Mouse (Mus musculus): ENCODE data around the gene Col4a1. TPM values are rescaled to one million over a fixed set of nuclear protein-coding genes. Genes with fewer than 3 reads are reported as not detected.

Gene Col4a1
- 679 and 768 TPM in 2 replicates for polyA plus RNA-seq (2012; rRNA removed)

GRCm38 (mm10) chr8:11312349-11313175 lies at the start of gene Col4a1, which contains the start of gene Col4a2:
Col4a1 (minus strand) TSS chr8:11312826.
Col4a2 (plus strand) TSS chr8:11312805.

Other genes starting within 250 kb of the Col4a1 start
- 154 and 161 TPM in 2 replicates for gene Col4a2, start within 50 bp of the Col4a1 start, polyA plus RNA-seq (2012; rRNA removed)
- 37.9 and 45.7 TPM in 2 replicates for gene Rab20, start 165.9 kb upstream of the Col4a1 start, polyA plus RNA-seq (2012; rRNA removed)
- 142 and 145 TPM in 2 replicates for gene Naxd, start 184.7 kb upstream of the Col4a1 start, polyA plus RNA-seq (2012; rRNA removed)
- gene Cars2, start 238.0 kb upstream of the Col4a1 start, polyA plus RNA-seq (2012; rRNA removed), result 77.6 and 91.8 TPM in 2 replicates
- 17.6 and 20.0 TPM in 2 replicates for gene Ing1, start 242.7 kb upstream of the Col4a1 start, polyA plus RNA-seq (2012; rRNA removed)

Data from ovary, adult 2 months (tissue).